Mouse (Mus musculus) embryonic facial prominence, embryonic 11.5 days (tissue): ENCODE results near the gene Gm34653. TPM values are rescaled to one million over a fixed set of nuclear protein-coding genes. Genes with fewer than 3 reads are reported as not detected.
"Not testable (repeated sequence)": the region's sequence is repeated elsewhere in the genome, so short reads cannot be mapped to it uniquely, and the experiment has no call there.

Experiments
- ATAC-seq: fragments of 200-750 bp; cut with Nextera tagmentation; replicated peaks from 2 replicates; pipeline ENCODE4 v1.8.0; 2017; ENCODE audit warnings: low read depth; ENCODE audit not compliant: insufficient number of reproducible peaks, low FRiP score, low TSS enrichment
- DNase-seq: peaks from one replicate; pipeline ENCODE4 v3.0.0-alpha.2; 2015; ENCODE audit warnings: low spot score
- H3K27ac ChIP-seq: fragments of 300-500 bp; sonication (generic); replicated peaks from 2 replicates; pipeline ENCODE4 v1.5.1; 2014; ENCODE audit warnings: mild to moderate bottlenecking, low read depth, low read length, control low read depth
- H3K27me3 ChIP-seq: fragments of 300-500 bp; sonication (generic); 2 replicates; pipeline ENCODE4 v1.6.1; 2014; ENCODE audit warnings: mild to moderate bottlenecking, low read length, moderate library complexity, mixed read lengths; ENCODE audit not compliant: control insufficient read depth, insufficient read depth
- H3K36me3 ChIP-seq: fragments of 300-500 bp; sonication (generic); replicated peaks from 2 replicates; pipeline ENCODE4 v1.6.1; 2014; ENCODE audit warnings: low read depth, mild to moderate bottlenecking, low read length, moderate library complexity, mixed read lengths; ENCODE audit not compliant: control insufficient read depth, insufficient read depth
- H3K4me1 ChIP-seq: fragments of 300-500 bp; sonication (generic); 2 replicates; pipeline ENCODE4 v1.6.1; 2014; ENCODE audit warnings: low read length, mixed read lengths; ENCODE audit not compliant: control insufficient read depth, insufficient read depth
- H3K4me2 ChIP-seq: fragments of 300-500 bp; sonication (generic); 2 replicates; pipeline ENCODE4 v1.6.1; 2014; ENCODE audit warnings: low read depth, mild to moderate bottlenecking, control low read depth, low read length, moderate library complexity
- H3K4me3 ChIP-seq: fragments of 300-500 bp; sonication (generic); 2 replicates; pipeline ENCODE4 v1.5.1; 2014; ENCODE audit warnings: low read depth, low read length, control low read depth
- H3K9ac ChIP-seq: fragments of 300-500 bp; sonication (generic); replicated peaks from 2 replicates; pipeline ENCODE4 v1.6.1; 2014; ENCODE audit warnings: mild to moderate bottlenecking, control low read depth, low read length
- H3K9me3 ChIP-seq: fragments of 300-500 bp; sonication (generic); replicated peaks from 2 replicates; pipeline ENCODE4 v1.6.1; 2016; ENCODE audit warnings: mild to moderate bottlenecking, low read length, inconsistent platforms, mixed read lengths; ENCODE audit not compliant: control insufficient read depth
- WGBS: fragments of 180-500 bp; shearing (Covaris S2); extraction: QIAGEN DNeasy Blood & Tissue Kit; methylation state at CpG from one replicate; pipeline ENCODE4 v1.1.7; 2014; 5-methylcytosine and 5-hydroxymethylcytosine counted together
- polyA plus RNA-seq: library from polyadenylated mRNA; unstranded; fragments of >200 nt; fragmentation: Nextera tagmentation; extraction: Ambion mirVana; gene quantifications from 2 replicates; pipeline ENCODE4 v1.2.1, GENCODE M21; 2014

Gene Gm34653
- polyA plus RNA-seq, 1 experiment from 2014 or later: not detected

GRCm38 (mm10) chr2:34805364-34805950, 27.4 kb upstream of the Gm34653 start:
- Histone ChIP-seq H3K27ac (no peak overlapping the region), H3K27me3 (no peaks in the 10 kb centered on the region), H3K4me1 (no peaks in the 10 kb centered on the region), H3K9me3 (no peaks in the 10 kb centered on the region), H3K4me2 (no peak overlapping the region), H3K9ac (no peak overlapping the region), H3K36me3 (0 out of 2 replicates have a peak, but pooled peaks cover 2% of the 10 kb centered on the region), H3K4me3 (no peak overlapping the region)
- DNase-seq (no peak), ATAC-seq (no peak)
- WGBS: 94% methylated on average over 10 of the region's 10 CpGs

GRCm38 (mm10) chr2:34808057-34808456, 24.8 kb upstream of the Gm34653 start:
- peaks cover 2% of the 10 kb centered on the region; the same call in 1 of the 2 replicates for H3K36me3 ChIP-seq
- DNase-seq (no peak), ATAC-seq (no peak)
- no peaks in the 10 kb centered on the region for H3K9me3 ChIP-seq
- H3K4me1 ChIP-seq: no peaks in the 10 kb centered on the region
- H3K4me3 ChIP-seq: no peak overlapping the region
- no peak overlapping the region for H3K27ac ChIP-seq
- 87% methylated on average over 2 of the region's 2 CpGs for WGBS
- no peak overlapping the region for H3K9ac ChIP-seq
- no peaks in the 10 kb centered on the region for H3K27me3 ChIP-seq
- no peak overlapping the region for H3K4me2 ChIP-seq

DNA sequence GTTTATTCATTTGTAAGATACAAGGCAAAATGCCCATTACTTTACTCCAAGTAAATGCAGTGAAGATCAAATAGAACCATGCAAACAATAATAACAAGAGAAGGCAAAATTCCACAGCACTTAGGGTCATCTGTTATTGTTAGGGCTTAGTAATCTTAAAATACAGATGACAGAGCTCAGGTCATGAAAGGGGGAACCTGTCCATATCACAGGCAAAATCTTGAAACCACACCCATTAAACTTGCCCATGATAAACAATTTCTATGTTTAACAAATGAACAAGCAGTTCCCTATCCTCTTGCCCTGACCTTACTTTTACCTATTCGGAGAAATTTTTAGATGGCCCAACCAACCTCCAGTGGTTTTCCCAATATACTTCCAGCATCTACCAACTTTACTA, 23.2 kb upstream of the Gm34653 start:
- no peaks in the 10 kb centered on the region for H3K4me1 ChIP-seq
- DNase-seq: no peak
- H3K36me3 ChIP-seq: peaks cover 2% of the 10 kb centered on the region
- no peaks in the 10 kb centered on the region for H3K27me3 ChIP-seq
- H3K27ac ChIP-seq: no peak overlapping the region
- H3K9ac ChIP-seq: no peak overlapping the region
- H3K4me2 ChIP-seq: no peak overlapping the region
- H3K9me3 ChIP-seq: no peaks in the 10 kb centered on the region
- H3K4me3 ChIP-seq: no peak overlapping the region
- ATAC-seq: no peak
- 94% methylated on average over 1 of the region's 1 CpGs for WGBS

DNA sequence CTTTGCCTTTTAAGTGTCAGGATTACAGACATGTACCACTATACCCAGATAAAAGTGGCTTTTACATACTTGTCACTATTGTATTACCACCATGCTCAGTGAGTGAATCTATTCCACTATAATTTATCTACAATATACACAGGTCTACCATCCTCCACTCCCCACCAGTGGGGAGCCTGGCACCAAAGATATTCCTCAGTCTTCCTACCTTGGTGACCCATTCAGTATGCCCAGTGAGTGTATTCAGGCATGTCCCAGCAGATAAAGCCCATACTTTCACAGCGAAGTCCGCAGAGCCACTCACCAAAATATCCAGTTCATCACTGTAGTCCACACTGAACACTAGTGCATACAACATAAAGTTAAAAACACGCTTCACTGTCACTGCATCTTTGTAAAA, 22.0 kb upstream of the Gm34653 start:
- Histone ChIP-seq H3K36me3 (peaks cover 2% of the 10 kb centered on the region), H3K27me3 (no peaks in the 10 kb centered on the region), H3K9me3 (no peaks in the 10 kb centered on the region), H3K4me3 (no peak overlapping the region), H3K9ac (no peak overlapping the region), H3K27ac (no peak overlapping the region), H3K4me2 (no peak overlapping the region), H3K4me1 (no peaks in the 10 kb centered on the region)
- ATAC-seq (no peak), DNase-seq (no peak)
- 97% methylated on average over 3 of the region's 3 CpGs for WGBS

- Histone ChIP-seq H3K27ac (no peak overlapping the region), H3K4me1 (no peaks in the 10 kb centered on the region), H3K9ac (no peak overlapping the region), H3K36me3 (peaks cover 2% of the 10 kb centered on the region), H3K4me2 (no peak overlapping the region), H3K27me3 (no peaks in the 10 kb centered on the region), H3K4me3 (no peak overlapping the region), H3K9me3 (no peaks in the 10 kb centered on the region)
- no peak for ATAC-seq
- no peak for DNase-seq
- 88% methylated on average over 7 of the region's 7 CpGs for WGBS
Observed at GRCm38 (mm10) chr2:34812706-34813105, 20.1 kb upstream of the Gm34653 start.

- H3K9me3 ChIP-seq, DNase-seq, H3K4me2 ChIP-seq, H3K9ac ChIP-seq, H3K27me3 ChIP-seq, H3K4me3 ChIP-seq, H3K4me1 ChIP-seq, H3K27ac ChIP-seq, ATAC-seq, H3K36me3 ChIP-seq: not testable (repeated sequence)
- WGBS: 94% methylated on average over 2 of the region's 2 CpGs
Observed at GRCm38 (mm10) chr2:34815893-34816292, 16.9 kb upstream of the Gm34653 start.

- no peak overlapping the region for H3K27ac ChIP-seq
- no peak overlapping the region for H3K9ac ChIP-seq
- H3K9me3 ChIP-seq: no peaks in the 10 kb centered on the region
- ATAC-seq: no peak
- no peak for DNase-seq
- H3K27me3 ChIP-seq: no peaks in the 10 kb centered on the region
- no peaks in the 10 kb centered on the region for H3K4me1 ChIP-seq
- H3K36me3 ChIP-seq: peaks cover 2% of the 10 kb centered on the region
- H3K4me2 ChIP-seq: no peak overlapping the region
- no peak overlapping the region for H3K4me3 ChIP-seq
- WGBS: 87% methylated on average over 2 of the region's 2 CpGs
Observed at GRCm38 (mm10) chr2:34818492-34818891, 14.3 kb upstream of the Gm34653 start.

- Histone ChIP-seq H3K27me3 (no peaks in the 10 kb centered on the region), H3K4me2 (peak within 1 kb of the TSS; percentile 77), H3K4me3 (peak within 1 kb of the TSS; percentile 94), H3K9ac (peak within 1 kb of the TSS; percentile 89), H3K4me1 (no peaks in the 10 kb centered on the region), H3K9me3 (no peaks in the 10 kb centered on the region), H3K27ac (peak within 1 kb of the TSS; percentile 38; the same call in 1 of the 2 replicates), H3K36me3 (peaks cover under 1% of the 10 kb centered on the region)
- 1% methylated on average over 47 of the region's 57 CpGs for WGBS
- DNase-seq (peak; percentile 95), ATAC-seq (peak; percentile 95)
Observed at GRCm38 (mm10) chr2:34825827-34826459, 6.9 kb upstream of the Gm34653 start, which contains the start of gene Fbxw2. TSS of gene Fbxw2 (minus strand) at chr2:34826311.
